ENCODE assay signal across 8 mouse cellular contexts in the genomic region with DNA sequence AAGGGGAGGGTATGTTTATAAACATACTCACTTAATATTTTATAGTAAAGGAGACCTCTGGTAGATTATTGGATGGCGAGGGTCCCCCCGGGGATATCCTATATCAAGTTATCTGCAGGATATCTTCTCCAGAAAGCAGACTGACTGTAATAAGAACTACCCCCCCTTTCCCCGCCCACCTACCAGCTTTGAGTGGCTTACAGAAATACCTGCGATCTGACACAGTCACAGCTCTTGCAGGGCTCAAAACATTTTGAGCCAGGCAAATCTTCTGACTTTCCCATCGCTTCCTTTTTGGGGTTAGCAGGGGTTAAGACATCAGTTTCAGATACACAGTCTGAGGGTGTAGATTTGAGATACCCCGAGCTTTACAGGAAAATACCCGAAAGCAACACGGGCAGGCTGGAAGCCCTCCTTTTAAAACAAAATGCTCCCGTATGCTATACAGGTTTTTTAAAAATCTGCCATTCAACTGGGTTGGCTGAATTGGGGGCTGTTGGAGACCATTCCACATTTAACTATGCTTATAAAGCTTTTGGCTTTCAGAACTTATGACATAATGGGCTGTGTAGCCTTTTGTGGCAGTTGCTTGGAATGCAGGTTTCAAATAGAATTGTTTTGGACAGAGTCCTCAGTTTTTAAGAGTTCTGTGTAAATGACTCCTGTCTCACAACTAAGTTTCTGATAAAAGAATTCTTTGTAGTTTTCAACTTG. TPM values are rescaled to one million over a fixed set of nuclear protein-coding genes. Genes with fewer than 3 reads are reported as not detected.
A peak's percentile ranks its signal among the peaks of the same experiment; 100 is the strongest.
DNase-seq lines count a peak whose midpoint lies in the region; ATAC-seq and TF ChIP-seq lines count a peak whose summit lies in the region.

No protein-coding gene starts in this region.

- WGBS in kidney, embryonic 15.5 days: 21% methylated on average over 9 of the region's 9 CpGs
- 33% methylated on average over 9 of the region's 9 CpGs for WGBS in hindbrain, embryonic 10.5 days
- 14% methylated on average over 9 of the region's 9 CpGs for WGBS in lung, postnatal 0 days

- TF ChIP-seq EP300 in lung, postnatal 0 days (IDR thresholded peaks at IDR 0.05): no peak

- peak overlapping the region; percentile 88 for H3K4me3 ChIP-seq in kidney, embryonic 15.5 days (replicated peaks)
- H3K4me3 ChIP-seq in brown adipose tissue, adult 24 weeks (ENCODE audit: insufficient read depth, low read depth, low read length): peak overlapping the region; percentile 80
- H3K4me3 ChIP-seq in hindbrain, embryonic 10.5 days: peak overlapping the region; percentile 82
- H3K4me3 ChIP-seq in lung, postnatal 0 days (ENCODE audit: low read depth, low read length): peak overlapping the region; percentile 94

- no peaks in the 10 kb centered on the region for H3K27me3 ChIP-seq in kidney, embryonic 15.5 days
- H3K27me3 ChIP-seq in hindbrain, embryonic 10.5 days (ENCODE audit: insufficient read depth, poor library complexity, severe bottlenecking): no peaks in the 10 kb centered on the region
- H3K27me3 ChIP-seq in lung, postnatal 0 days (replicated peaks; ENCODE audit: insufficient read depth, low read length): no peaks in the 10 kb centered on the region

- no peak for ATAC-seq in kidney, embryonic 15.5 days (replicated peaks; ENCODE audit: low FRiP score)
- ATAC-seq in lung, postnatal 0 days: no peak
- no peak for ATAC-seq in cerebellum, adult (ENCODE audit: insufficient number of reproducible peaks, low FRiP score, low TSS enrichment)

- peak overlapping the region; percentile 98; the same call in 1 of the 2 replicates for H3K27ac ChIP-seq in kidney, embryonic 15.5 days
- H3K27ac ChIP-seq in brown adipose tissue, adult 24 weeks (replicated peaks; ENCODE audit: low read depth, low read length): no peak overlapping the region
- H3K27ac ChIP-seq in hindbrain, embryonic 10.5 days: peak overlapping the region; percentile 97; the same call in 1 of the 2 replicates
- peak overlapping the region; percentile 98 for H3K27ac ChIP-seq in lung, postnatal 0 days (ENCODE audit: low read length)

- H3K4me2 ChIP-seq in kidney, embryonic 15.5 days: peak overlapping the region; percentile 81
- peak overlapping the region; percentile 78 for H3K4me2 ChIP-seq in lung, postnatal 0 days (replicated peaks; ENCODE audit: low read depth, low read length)

- no peaks in the 10 kb centered on the region for H3K36me3 ChIP-seq in kidney, embryonic 15.5 days
- no peaks in the 10 kb centered on the region for H3K36me3 ChIP-seq in hindbrain, embryonic 10.5 days
- H3K36me3 ChIP-seq in lung, postnatal 0 days (ENCODE audit: insufficient read depth, low read length): no peaks in the 10 kb centered on the region

- no peak overlapping the region for H3K9ac ChIP-seq in kidney, embryonic 15.5 days
- peak overlapping the region; percentile 96; the same call in 1 of the 2 replicates for H3K9ac ChIP-seq in lung, postnatal 0 days (replicated peaks; ENCODE audit: low read depth)

- peaks cover 35% of the 10 kb centered on the region for H3K4me1 ChIP-seq in kidney, embryonic 15.5 days
- H3K4me1 ChIP-seq in brown adipose tissue, adult 24 weeks (ENCODE audit: control insufficient read depth, insufficient read depth, insufficient read length, low read length): peaks cover 6% of the 10 kb centered on the region
- peaks cover 46% of the 10 kb centered on the region for H3K4me1 ChIP-seq in hindbrain, embryonic 10.5 days (replicated peaks)
- peaks cover 8% of the 10 kb centered on the region; the same call in 1 of the 2 replicates for H3K4me1 ChIP-seq in lung, postnatal 0 days (ENCODE audit: insufficient read depth, low read depth, low read length)

- no peaks in the 10 kb centered on the region for H3K9me3 ChIP-seq in kidney, embryonic 15.5 days (replicated peaks)
- no peaks in the 10 kb centered on the region for H3K9me3 ChIP-seq in hindbrain, embryonic 10.5 days
- H3K9me3 ChIP-seq in lung, postnatal 0 days (ENCODE audit: low read length): no peaks in the 10 kb centered on the region

- no peak for TF ChIP-seq CTCF in lung, postnatal 0 days (IDR thresholded peaks at IDR 0.05)

- no peak for DNase-seq in kidney, postnatal 14 days
- DNase-seq in hindbrain, embryonic 10.5 days (ENCODE audit: low spot score): peak; percentile 39
- DNase-seq in lung, postnatal 0 days (ENCODE audit: low spot score): peak; percentile 50
- peak; percentile 20 to 24 for DNase-seq in thymus, postnatal 10 days (ENCODE audit: low spot score in 2 of 2)
- DNase-seq in ovary, postnatal 14 days (ENCODE audit: low spot score): no peak

RNA-seq across cellular contexts. Expression of a gene that starts 2.0 kb away (rescaled TPM):
- polyA plus RNA-seq in kidney, embryonic 15.5 days (2015; fragmentation: Nextera tagmentation; extraction: Ambion mirVana): 19.4 and 19.9 TPM in 2 replicates
- polyA plus RNA-seq in brown adipose tissue, adult 24 weeks (2012; ENCODE audit: insufficient read depth, insufficient read length, missing spikeins): 5.0 and 5.9 TPM in 2 replicates
- polyA plus RNA-seq in hindbrain, embryonic 10.5 days (2016; fragmentation: Nextera tagmentation; extraction: Ambion mirVana): 16.8 and 19.5 TPM in 2 replicates
- polyA plus RNA-seq in lung, postnatal 0 days (2015; fragmentation: Nextera tagmentation; extraction: Ambion mirVana): 25.5 and 27.9 TPM in 2 replicates

Comparison
In these comparisons a context has a peak if more than half of its experiments do, and no peak if none do; other contexts are left out.
1. DNase-seq: peak in hindbrain, embryonic 10.5 days (single experiment), lung, postnatal 0 days (single experiment) and thymus, postnatal 10 days (2 of 2); none in kidney, postnatal 14 days (single experiment) and ovary, postnatal 14 days (single experiment).
2. Peak in every context shown above with its lines, with median percentiles within 50 percentile points of each other: H3K4me3 ChIP-seq.